Mouse (Mus musculus) forebrain, embryonic 12.5 days (tissue): Measurements from ENCODE around the gene Nr6a1. TPM values are rescaled to one million over a fixed set of nuclear protein-coding genes. Genes with fewer than 3 reads are reported as not detected.

Source experiments
- ATAC-seq: fragments of 200-750 bp; cut with Nextera tagmentation; 2 replicates; pipeline ENCODE4 v1.8.0; 2017; ENCODE audit warnings: moderate TSS enrichment; ENCODE audit not compliant: low FRiP score
- H3K27ac ChIP-seq: fragments of 300-500 bp; sonication (generic); 2 replicates; pipeline ENCODE4 v1.5.1; 2016; ENCODE audit warnings: mild to moderate bottlenecking
- H3K27me3 ChIP-seq: fragments of 300-500 bp; sonication (generic); 2 replicates; pipeline ENCODE4 v1.6.1; 2016; ENCODE audit warnings: mild to moderate bottlenecking
- H3K36me3 ChIP-seq: fragments of 300-500 bp; sonication (generic); replicated peaks from 2 replicates; pipeline ENCODE4 v1.6.1; 2016; ENCODE audit warnings: mild to moderate bottlenecking
- H3K4me1 ChIP-seq: fragments of 300-500 bp; sonication (generic); 2 replicates; pipeline ENCODE4 v1.6.1; 2016
- H3K4me2 ChIP-seq: fragments of 300-500 bp; sonication (generic); 2 replicates; pipeline ENCODE4 v1.6.1; 2016; ENCODE audit warnings: mild to moderate bottlenecking, moderate library complexity
- H3K4me3 ChIP-seq: fragments of 300-500 bp; sonication (generic); replicated peaks from 2 replicates; pipeline ENCODE4 v1.5.1; 2016; ENCODE audit warnings: mild to moderate bottlenecking
- H3K9ac ChIP-seq: fragments of 300-500 bp; sonication (generic); 2 replicates; pipeline ENCODE4 v1.6.1; 2016; ENCODE audit warnings: mild to moderate bottlenecking
- H3K9me3 ChIP-seq: fragments of 300-500 bp; sonication (generic); 2 replicates; pipeline ENCODE4 v1.6.1; 2016
- WGBS: fragments of 180-500 bp; shearing (Covaris S2); methylation state at CpG from one replicate; pipeline ENCODE4 v1.1.7; 2016; 5-methylcytosine and 5-hydroxymethylcytosine counted together
- polyA plus RNA-seq: library from polyadenylated mRNA; unstranded; fragments of >200 nt; fragmentation: Nextera tagmentation; extraction: Ambion mirVana; gene quantifications from 2 replicates; pipeline ENCODE4 v1.2.1, GENCODE M21; 2016

Gene Nr6a1
- polyA plus RNA-seq, 1 experiment from 2014 or later: 2.7 TPM

- no peak overlapping the region for H3K4me3 ChIP-seq
- H3K9me3 ChIP-seq: no peaks in the 10 kb centered on the region
- H3K27ac ChIP-seq: no peak overlapping the region
- no peak overlapping the region for H3K4me2 ChIP-seq
- no peaks in the 10 kb centered on the region for H3K27me3 ChIP-seq
- no peaks in the 10 kb centered on the region for H3K36me3 ChIP-seq
- 4% methylated on average over 4 of the region's 4 CpGs for WGBS
- H3K9ac ChIP-seq: no peak overlapping the region
- ATAC-seq: 0 out of 2 replicates have a peak, but pooled peaks have one; percentile 41
- H3K4me1 ChIP-seq: peaks cover 8% of the 10 kb centered on the region
Observed at GRCm38 (mm10) chr2:38914965-38915364, 12.5 kb downstream of the Nr6a1 start.

GRCm38 (mm10) chr2:38914517-38914916 is 13.0 kb downstream of the Nr6a1 start:
- Histone ChIP-seq H3K9ac (no peak overlapping the region), H3K27me3 (no peaks in the 10 kb centered on the region), H3K4me1 (peaks cover 8% of the 10 kb centered on the region), H3K36me3 (no peaks in the 10 kb centered on the region), H3K4me2 (no peak overlapping the region), H3K9me3 (no peaks in the 10 kb centered on the region), H3K4me3 (no peak overlapping the region), H3K27ac (no peak overlapping the region)
- ATAC-seq: no peak
- WGBS: 33% methylated on average over 1 of the region's 1 CpGs

GRCm38 (mm10) chr2:38908604-38909003 is 18.9 kb downstream of the Nr6a1 start:
- 68% methylated on average over 1 of the region's 1 CpGs for WGBS
- no peak overlapping the region for H3K4me3 ChIP-seq
- no peak overlapping the region for H3K27ac ChIP-seq
- H3K9ac ChIP-seq: no peak overlapping the region
- no peaks in the 10 kb centered on the region for H3K4me1 ChIP-seq
- ATAC-seq: no peak
- H3K9me3 ChIP-seq: no peaks in the 10 kb centered on the region
- H3K36me3 ChIP-seq: no peaks in the 10 kb centered on the region
- no peaks in the 10 kb centered on the region for H3K27me3 ChIP-seq
- no peak overlapping the region for H3K4me2 ChIP-seq

- Histone ChIP-seq H3K9ac (no peak overlapping the region), H3K9me3 (no peaks in the 10 kb centered on the region), H3K4me1 (no peaks in the 10 kb centered on the region), H3K27ac (no peak overlapping the region), H3K36me3 (no peaks in the 10 kb centered on the region), H3K27me3 (no peaks in the 10 kb centered on the region), H3K4me2 (no peak overlapping the region), H3K4me3 (no peak overlapping the region)
- no peak for ATAC-seq
- WGBS: 84% methylated on average over 5 of the region's 5 CpGs
Observed at GRCm38 (mm10) chr2:38906097-38906496, 21.4 kb downstream of the Nr6a1 start.

- WGBS: 97% methylated on average over 1 of the region's 1 CpGs
- no peak overlapping the region for H3K9ac ChIP-seq
- no peak for ATAC-seq
- no peak overlapping the region for H3K27ac ChIP-seq
- no peak overlapping the region for H3K4me2 ChIP-seq
- no peak overlapping the region for H3K4me3 ChIP-seq
- no peaks in the 10 kb centered on the region for H3K4me1 ChIP-seq
- H3K9me3 ChIP-seq: no peaks in the 10 kb centered on the region
- no peaks in the 10 kb centered on the region for H3K36me3 ChIP-seq
- H3K27me3 ChIP-seq: no peaks in the 10 kb centered on the region
Observed at GRCm38 (mm10) chr2:38904290-38904689, 23.2 kb downstream of the Nr6a1 start.

GRCm38 (mm10) chr2:38902866-38903265 is 24.6 kb downstream of the Nr6a1 start:
- no peaks in the 10 kb centered on the region for H3K27me3 ChIP-seq
- H3K9me3 ChIP-seq: no peaks in the 10 kb centered on the region
- no peak overlapping the region for H3K4me3 ChIP-seq
- ATAC-seq: no peak
- H3K4me1 ChIP-seq: no peaks in the 10 kb centered on the region
- no peaks in the 10 kb centered on the region for H3K36me3 ChIP-seq
- H3K9ac ChIP-seq: no peak overlapping the region
- H3K27ac ChIP-seq: no peak overlapping the region
- H3K4me2 ChIP-seq: no peak overlapping the region

GRCm38 (mm10) chr2:38880907-38881672 is 46.4 kb downstream of the Nr6a1 start:
- Histone ChIP-seq H3K4me2 (no peak overlapping the region), H3K4me3 (no peak overlapping the region), H3K27ac (no peak overlapping the region), H3K36me3 (peaks cover 36% of the 10 kb centered on the region), H3K4me1 (no peaks in the 10 kb centered on the region), H3K9ac (no peak overlapping the region), H3K9me3 (no peaks in the 10 kb centered on the region), H3K27me3 (no peaks in the 10 kb centered on the region)
- no peak for ATAC-seq
- WGBS: 87% methylated on average over 5 of the region's 5 CpGs

- no peak for ATAC-seq
- Histone ChIP-seq H3K4me1 (no peaks in the 10 kb centered on the region), H3K9ac (no peak overlapping the region), H3K4me2 (no peak overlapping the region), H3K4me3 (no peak overlapping the region), H3K9me3 (no peaks in the 10 kb centered on the region), H3K27me3 (no peaks in the 10 kb centered on the region), H3K27ac (no peak overlapping the region), H3K36me3 (peaks cover 46% of the 10 kb centered on the region)
- WGBS: 65% methylated on average over 1 of the region's 1 CpGs
Observed at GRCm38 (mm10) chr2:38874544-38875108, 52.9 kb downstream of the Nr6a1 start.

GRCm38 (mm10) chr2:38872730-38873129 is 54.8 kb downstream of the Nr6a1 start:
- ATAC-seq: no peak
- Histone ChIP-seq H3K9ac (no peak overlapping the region), H3K27me3 (no peaks in the 10 kb centered on the region), H3K9me3 (no peaks in the 10 kb centered on the region), H3K4me3 (no peak overlapping the region), H3K4me2 (no peak overlapping the region), H3K36me3 (peaks cover 34% of the 10 kb centered on the region), H3K27ac (no peak overlapping the region), H3K4me1 (no peaks in the 10 kb centered on the region)
- 59% methylated on average over 1 of the region's 1 CpGs for WGBS

- Histone ChIP-seq H3K27ac (no peak overlapping the region), H3K9me3 (no peaks in the 10 kb centered on the region), H3K27me3 (no peaks in the 10 kb centered on the region), H3K4me3 (no peak overlapping the region), H3K4me1 (no peaks in the 10 kb centered on the region), H3K36me3 (peaks cover 22% of the 10 kb centered on the region), H3K9ac (no peak overlapping the region), H3K4me2 (no peak overlapping the region)
- no peak for ATAC-seq
- 73% methylated on average over 1 of the region's 1 CpGs for whole genome bisulfite sequencing
Observed at GRCm38 (mm10) chr2:38866711-38867110, 60.8 kb downstream of the Nr6a1 start.

- 0 out of 2 replicates have a peak, but pooled peaks have one; percentile 44 for ATAC-seq
- no peak overlapping the region for H3K9ac ChIP-seq
- H3K27ac ChIP-seq: no peak overlapping the region
- no peaks in the 10 kb centered on the region for H3K27me3 ChIP-seq
- H3K9me3 ChIP-seq: no peaks in the 10 kb centered on the region
- WGBS: 63% methylated on average over 4 of the region's 4 CpGs
- H3K4me2 ChIP-seq: no peak overlapping the region
- no peaks in the 10 kb centered on the region for H3K4me1 ChIP-seq
- H3K4me3 ChIP-seq: no peak overlapping the region
- peaks cover 27% of the 10 kb centered on the region for H3K36me3 ChIP-seq
Observed at GRCm38 (mm10) chr2:38864011-38864410, 63.5 kb downstream of the Nr6a1 start.

GRCm38 (mm10) chr2:38851797-38852196 is 75.7 kb downstream of the Nr6a1 start:
- no peak for ATAC-seq
- WGBS: 89% methylated on average over 1 of the region's 1 CpGs
- Histone ChIP-seq H3K9me3 (no peaks in the 10 kb centered on the region), H3K9ac (no peak overlapping the region), H3K4me2 (no peak overlapping the region), H3K36me3 (peaks cover 44% of the 10 kb centered on the region), H3K27ac (no peak overlapping the region), H3K4me1 (no peaks in the 10 kb centered on the region), H3K4me3 (no peak overlapping the region), H3K27me3 (no peaks in the 10 kb centered on the region)

- 88% methylated on average over 2 of the region's 2 CpGs for WGBS
- no peak for ATAC-seq
Observed at GRCm38 (mm10) chr2:38846319-38846718, 81.2 kb downstream of the Nr6a1 start.

More at GRCm38 (mm10) chr2:38846319-38846718, 81.2 kb downstream of the Nr6a1 start:
- Histone ChIP-seq H3K4me3 (no peak overlapping the region), H3K9me3 (no peaks in the 10 kb centered on the region), H3K27ac (no peak overlapping the region), H3K9ac (no peak overlapping the region), H3K27me3 (no peaks in the 10 kb centered on the region), H3K4me1 (no peaks in the 10 kb centered on the region), H3K4me2 (no peak overlapping the region), H3K36me3 (peaks cover 26% of the 10 kb centered on the region)
